ENCODE assay signal across 8 mouse cellular contexts in genomic region chr12:71111331-71111730, GRCm38 (mm10). TPM values are rescaled to one million over a fixed set of nuclear protein-coding genes. Genes with fewer than 3 reads are reported as not detected.
A peak's percentile ranks its signal among the peaks of the same experiment; 100 is the strongest.
DNase-seq lines count a peak whose midpoint lies in the region; ATAC-seq and TF ChIP-seq lines count a peak whose summit lies in the region.

TSS of gene Tomm20l (plus strand) at chr12:71111428.

- peak within 1 kb of the TSS; percentile 51 for H3K4me2 ChIP-seq in embryonic facial prominence, embryonic 11.5 days (ENCODE audit: low read depth, low read length)
- peak within 1 kb of the TSS; percentile 44 for H3K4me2 ChIP-seq in limb, embryonic 11.5 days (ENCODE audit: low read depth, severe bottlenecking)

- no peak within 1 kb of the TSS for H3K27ac ChIP-seq in thymus, adult 2 months (ENCODE audit: control insufficient read depth, insufficient read depth, low read length)
- H3K27ac ChIP-seq in embryonic facial prominence, embryonic 11.5 days (replicated peaks; ENCODE audit: low read depth, low read length), result no peak within 1 kb of the TSS
- no peak within 1 kb of the TSS for H3K27ac ChIP-seq in limb, embryonic 11.5 days (replicated peaks; ENCODE audit: low read depth, low read length)

- peak; percentile 23; the same call in 1 of the 2 replicates for TF ChIP-seq CTCF in thymus, adult 2 months (IDR thresholded peaks at IDR 0.05; ENCODE audit: borderline replicate concordance, control insufficient read depth, extremely low read depth, insufficient read depth, low read length, poor library complexity)

- ATAC-seq in embryonic facial prominence, embryonic 11.5 days (replicated peaks; ENCODE audit: insufficient number of reproducible peaks, low FRiP score, low TSS enrichment, low read depth), result no peak
- ATAC-seq in hematopoietic stem cell, adult 5-6 weeks (replicated peaks in 1 of 2; ENCODE audit: insufficient read depth in 1 of 2, low FRiP score in 2 of 2, low TSS enrichment in 1 of 2, low read depth in 1 of 2, poor library complexity in 2 of 2, severe bottlenecking in 2 of 2), result peak; percentile 22 to 54; a peak in 2 of 4 replicates
- no peak for ATAC-seq in limb, embryonic 11.5 days (ENCODE audit: insufficient number of reproducible peaks, low FRiP score, low TSS enrichment, low read depth)

- no peaks in the 10 kb centered on the region for H3K27me3 ChIP-seq in thymus, adult 2 months (ENCODE audit: control insufficient read depth, insufficient read depth, low read length)
- no peaks in the 10 kb centered on the region for H3K27me3 ChIP-seq in embryonic facial prominence, embryonic 11.5 days (ENCODE audit: control insufficient read depth, insufficient read depth, low read length)
- no peaks in the 10 kb centered on the region for H3K27me3 ChIP-seq in limb, embryonic 11.5 days (ENCODE audit: control insufficient read depth, insufficient read depth, low read length)

- intact Hi-C loops in left cerebral cortex, postnatal 36 days (cut with DNase I), result no loop called here

- H3K4me1 ChIP-seq in thymus, adult 2 months (replicated peaks; ENCODE audit: control insufficient read depth, insufficient read depth, low read length), result peaks cover 8% of the 10 kb centered on the region
- H3K4me1 ChIP-seq in embryonic facial prominence, embryonic 11.5 days (ENCODE audit: control insufficient read depth, insufficient read depth, low read length), result peaks cover 6% of the 10 kb centered on the region; the same call in 1 of the 2 replicates
- no peaks in the 10 kb centered on the region for H3K4me1 ChIP-seq in limb, embryonic 11.5 days (ENCODE audit: control insufficient read depth, insufficient read depth, low read length)

- H3K9me3 ChIP-seq in embryonic facial prominence, embryonic 11.5 days (replicated peaks; ENCODE audit: control insufficient read depth, low read length), result no peaks in the 10 kb centered on the region
- no peaks in the 10 kb centered on the region for H3K9me3 ChIP-seq in limb, embryonic 11.5 days (ENCODE audit: control insufficient read depth, low read length)

- DNase-seq in thymus, adult 2 months, result no peak
- no peak for DNase-seq in thymus, adult 18-20 months
- DNase-seq in embryonic facial prominence, embryonic 11.5 days (ENCODE audit: low spot score), result peak; percentile 63
- peak; percentile 67 for DNase-seq in limb, embryonic 11.5 days (ENCODE audit: low spot score)
- peak; percentile 24 for DNase-seq in mesoderm, embryonic 11.5 days (ENCODE audit: low read depth, low spot score)
- DNase-seq in urinary bladder, adult 2 months (ENCODE audit: low spot score), result peak; percentile 38
- no peak for DNase-seq in left cerebral cortex, postnatal 36 days (ENCODE audit: low spot score in 2 of 2)

- H3K9ac ChIP-seq in embryonic facial prominence, embryonic 11.5 days (replicated peaks; ENCODE audit: low read length), result peak within 1 kb of the TSS; percentile 34; the same call in 1 of the 2 replicates
- H3K9ac ChIP-seq in limb, embryonic 11.5 days (ENCODE audit: low read length), result no peak within 1 kb of the TSS

- H3K36me3 ChIP-seq in thymus, adult 2 months (ENCODE audit: control insufficient read depth, insufficient read depth, low read length), result no peaks in the 10 kb centered on the region
- H3K36me3 ChIP-seq in embryonic facial prominence, embryonic 11.5 days (replicated peaks; ENCODE audit: control insufficient read depth, insufficient read depth, low read depth, low read length), result no peaks in the 10 kb centered on the region
- H3K36me3 ChIP-seq in limb, embryonic 11.5 days (ENCODE audit: control insufficient read depth, insufficient read depth, low read length), result no peaks in the 10 kb centered on the region

- no peak for TF ChIP-seq POLR2A in thymus, adult 2 months (IDR thresholded peaks at IDR 0.05; ENCODE audit: control insufficient read depth, extremely low read depth, insufficient read depth, low read length, poor library complexity)

- 52% methylated on average over 33 of the region's 33 CpGs for WGBS in thymus, adult 2 months
- WGBS in embryonic facial prominence, embryonic 11.5 days, result 6% methylated on average over 33 of the region's 33 CpGs
- WGBS in limb, embryonic 11.5 days, result 9% methylated on average over 32 of the region's 33 CpGs

- no peak within 1 kb of the TSS for H3K4me3 ChIP-seq in thymus, adult 2 months (ENCODE audit: control insufficient read depth, insufficient read depth, low read length)
- H3K4me3 ChIP-seq in embryonic facial prominence, embryonic 11.5 days (ENCODE audit: low read depth, low read length), result 0 out of 2 replicates have a peak within 1 kb of the TSS, but pooled peaks have one; percentile 11
- H3K4me3 ChIP-seq in limb, embryonic 11.5 days (ENCODE audit: low read depth, low read length), result peak within 1 kb of the TSS; percentile 14; the same call in 1 of the 2 replicates

RNA-seq across cellular contexts. Expression of gene Tomm20l, which starts in this region (rescaled TPM):
- not detected in 2 replicates for polyA plus RNA-seq in thymus, adult 2 months (2012; rRNA removed)
- not detected in 2 replicates for polyA plus RNA-seq in embryonic facial prominence, embryonic 11.5 days (2014; fragmentation: Nextera tagmentation; extraction: Ambion mirVana)
- not detected in 2 replicates for total RNA-seq in hematopoietic stem cell, adult 5-6 weeks (2017)
- polyA plus RNA-seq in limb, embryonic 11.5 days (2014; fragmentation: Nextera tagmentation; extraction: Ambion mirVana), result 0.29 TPM in 1 of 2 replicates, not detected in the other
- polyA plus RNA-seq in urinary bladder, adult 2 months (2012; rRNA removed), result not detected in 2 replicates
- total RNA-seq in left cerebral cortex, postnatal 36 days (2021), result not detected

Comparison
In these comparisons a context has a peak if more than half of its experiments do, and no peak if none do; other contexts are left out.
1. Peak in DNase-seq, H3K4me3 ChIP-seq, H3K9ac ChIP-seq and H3K4me2 ChIP-seq in embryonic facial prominence, embryonic 11.5 days; RNA of the gene not detected or under 1 TPM.
2. Peak in ATAC-seq in hematopoietic stem cell, adult 5-6 weeks; RNA of the gene not detected or under 1 TPM.
3. Peak in DNase-seq, H3K4me3 ChIP-seq and H3K4me2 ChIP-seq in limb, embryonic 11.5 days; RNA of the gene not detected or under 1 TPM.
4. Peak in DNase-seq in urinary bladder, adult 2 months; RNA of the gene not detected or under 1 TPM.